Mouse (Mus musculus): Measurements from ENCODE around the gene Tgm5.
"Not testable (repeated sequence)": the region's sequence is repeated elsewhere in the genome, so short reads cannot be mapped to it uniquely, and the experiment has no call there.

GRCm38 (mm10) chr2:121038851-121039250, 46.8 kb downstream of the Tgm5 start:
- TF ChIP-seq MAZ (IDR thresholded peaks at IDR 0.05; ENCODE audit: low read depth, low read length); EP300 (IDR thresholded peaks at IDR 0.05; ENCODE audit: low read length); CTCF (conservative IDR thresholded peaks at IDR 0.05 in 1 of 2, IDR thresholded peaks at IDR 0.05 in 1 of 2; ENCODE audit: low read depth in 2 of 2, low read length in 2 of 2); MXI1 (IDR thresholded peaks at IDR 0.05; ENCODE audit: low read depth, low read length); BHLHE40 (IDR thresholded peaks at IDR 0.05; ENCODE audit: low read depth, low read length); POLR2A (IDR thresholded peaks at IDR 0.05; ENCODE audit: low read depth, low read length); TCF12 (IDR thresholded peaks at IDR 0.05; ENCODE audit: low read depth, low read length): not testable (repeated sequence)
